Mouse (Mus musculus): ENCODE measurements around the gene Olfr186. TPM values are rescaled to one million over a fixed set of nuclear protein-coding genes. Genes with fewer than 3 reads are reported as not detected.

Olfr186 gene
- polyA plus RNA-seq, 1 experiment from 2014 or later, result not detected

Other genes starting within 250 kb of the Olfr186 start
- gene Olfr173, start 230.0 kb downstream of the Olfr186 start, polyA plus RNA-seq (2016; fragmentation: Nextera tagmentation; extraction: Ambion mirVana), result not detected in 2 replicates
- not detected in 2 replicates for gene Olfr175-ps1, start 203.5 kb downstream of the Olfr186 start, polyA plus RNA-seq (2016; fragmentation: Nextera tagmentation; extraction: Ambion mirVana)
- not detected in 2 replicates for gene Olfr177, start 155.5 kb downstream of the Olfr186 start, polyA plus RNA-seq (2016; fragmentation: Nextera tagmentation; extraction: Ambion mirVana)
- gene Olfr178, start 138.2 kb downstream of the Olfr186 start, polyA plus RNA-seq (2016; fragmentation: Nextera tagmentation; extraction: Ambion mirVana), result not detected in 2 replicates
- gene Olfr181, start 101.5 kb downstream of the Olfr186 start, polyA plus RNA-seq (2016; fragmentation: Nextera tagmentation; extraction: Ambion mirVana), result not detected in 2 replicates
- gene Olfr180, start 100.9 kb downstream of the Olfr186 start, polyA plus RNA-seq (2016; fragmentation: Nextera tagmentation; extraction: Ambion mirVana), result not detected in 2 replicates
- gene Olfr183, start 34.9 kb downstream of the Olfr186 start, polyA plus RNA-seq (2016; fragmentation: Nextera tagmentation; extraction: Ambion mirVana), result not detected in 2 replicates
- gene Olfr187, start 9.5 kb upstream of the Olfr186 start, polyA plus RNA-seq (2016; fragmentation: Nextera tagmentation; extraction: Ambion mirVana), result not detected in 2 replicates
- gene Olfr190, start 47.7 kb upstream of the Olfr186 start, polyA plus RNA-seq (2016; fragmentation: Nextera tagmentation; extraction: Ambion mirVana), result not detected in 2 replicates
- gene Olfr191, start 59.5 kb upstream of the Olfr186 start, polyA plus RNA-seq (2016; fragmentation: Nextera tagmentation; extraction: Ambion mirVana), result not detected in 2 replicates
- not detected in 2 replicates for gene Olfr193, start 81.6 kb upstream of the Olfr186 start, polyA plus RNA-seq (2016; fragmentation: Nextera tagmentation; extraction: Ambion mirVana)
- not detected in 2 replicates for gene Olfr194, start 90.8 kb upstream of the Olfr186 start, polyA plus RNA-seq (2016; fragmentation: Nextera tagmentation; extraction: Ambion mirVana)
- gene Olfr195, start 116.8 kb upstream of the Olfr186 start, polyA plus RNA-seq (2016; fragmentation: Nextera tagmentation; extraction: Ambion mirVana), result not detected in 2 replicates
- not detected in 2 replicates for gene Olfr196, start 140.2 kb upstream of the Olfr186 start, polyA plus RNA-seq (2016; fragmentation: Nextera tagmentation; extraction: Ambion mirVana)
- gene Olfr198, start 173.2 kb upstream of the Olfr186 start, polyA plus RNA-seq (2016; fragmentation: Nextera tagmentation; extraction: Ambion mirVana), result not detected in 2 replicates
- gene Olfr199, start 189.5 kb upstream of the Olfr186 start, polyA plus RNA-seq (2016; fragmentation: Nextera tagmentation; extraction: Ambion mirVana), result not detected in 2 replicates
- 0.08 and 0.13 TPM in 2 replicates for gene Olfr201, start 242.3 kb upstream of the Olfr186 start, polyA plus RNA-seq (2016; fragmentation: Nextera tagmentation; extraction: Ambion mirVana)

Measured in liver, embryonic 12.5 days (tissue).